Mouse (Mus musculus) hematopoietic stem cell, adult 5-6 weeks (primary cell): ENCODE measurements at regions not wholly inside any gene's neighbourhood (a gene's known extent, or its start where the extent isn't known, plus 50 kb on each side); places are given as distances from the start of the nearest gene placed in this dataset.
A peak's percentile ranks its signal among the peaks of the same experiment; 100 is the strongest.

Experiments used
- ATAC-seq, 2 experiments: fragments of 125-278 bp in 1 of 2; replicated peaks in 1 of 2; 2 replicates each; pipeline ENCODE4 v1.8.0; 2016 to 2017; ENCODE audit warnings: inconsistent platforms in 2 of 2, mild to moderate bottlenecking in 2 of 2, moderate number of reproducible peaks in 2 of 2, low read depth in 1 of 2, moderate TSS enrichment in 1 of 2; ENCODE audit not compliant: low FRiP score in 2 of 2, poor library complexity in 2 of 2, severe bottlenecking in 2 of 2, insufficient read depth in 1 of 2, low TSS enrichment in 1 of 2

DNA sequence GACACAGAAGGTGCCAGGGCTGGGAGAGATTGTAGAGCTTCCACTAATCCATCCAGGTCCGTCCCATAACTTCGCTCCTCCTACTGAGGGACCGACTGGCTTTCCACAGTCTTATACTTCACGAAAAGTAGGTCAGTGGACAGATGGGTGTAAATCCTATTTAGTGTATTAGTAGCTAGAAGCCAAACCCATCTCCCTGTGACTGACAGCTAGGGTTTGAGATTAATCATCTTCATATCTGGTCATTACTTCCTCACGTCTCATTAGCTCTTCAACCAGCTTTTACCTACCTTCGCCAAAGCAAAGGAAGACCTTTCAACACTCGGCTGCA, 60.4 kb upstream of the Scaf11 start:
- ATAC-seq, result no peak

GRCm38 (mm10) chr15:96520412-96521124, 59.9 kb upstream of the Scaf11 start:
- ATAC-seq, result peak; percentile 12 to 39; a peak in 1 of 4 replicates

DNA sequence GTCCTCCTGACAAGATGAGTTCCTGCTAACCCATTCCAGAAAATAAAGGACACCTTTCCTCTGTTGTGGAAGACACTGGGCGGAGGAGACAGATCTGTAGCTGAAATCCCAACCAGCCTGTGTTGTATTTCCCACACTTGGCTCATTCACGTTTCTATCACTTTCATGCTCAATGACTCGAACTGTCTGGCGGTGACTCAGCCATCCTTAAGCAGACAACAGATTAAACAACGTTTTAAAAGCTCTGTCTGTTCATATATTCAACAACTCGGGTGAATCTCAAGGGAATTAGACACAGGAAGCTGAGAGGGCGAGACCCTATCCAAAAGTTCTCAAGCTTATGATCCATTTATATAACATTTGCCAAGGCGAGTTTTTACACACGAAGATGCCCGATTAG, 57.5 kb upstream of the Scaf11 start:
- ATAC-seq, result no peak

GRCm38 (mm10) chr15:96515620-96516019, 55.0 kb upstream of the Scaf11 start:
- no peak for ATAC-seq

DNA sequence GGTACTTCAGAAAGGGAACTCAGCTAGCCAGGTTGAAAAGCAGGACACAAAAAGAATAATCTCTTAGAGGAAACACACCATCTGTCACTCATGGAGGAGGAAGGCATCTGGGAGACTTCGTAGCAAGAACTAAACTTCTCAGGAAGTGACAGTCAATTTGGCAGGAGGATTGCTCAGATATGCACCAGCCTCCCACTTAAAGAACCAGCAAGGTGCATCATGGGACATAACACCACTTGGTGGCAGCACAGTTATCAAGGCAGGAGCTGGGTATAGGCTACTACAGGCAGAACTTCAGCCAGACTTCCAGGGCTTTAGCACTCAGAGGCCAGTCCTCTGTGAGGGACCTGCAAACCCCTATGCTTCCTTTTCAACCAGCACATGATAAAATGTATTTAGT, 52.0 kb upstream of the Scaf11 start:
- no peak for ATAC-seq
